ENCODE assay signal across 14 mouse cellular contexts in the genomic region with DNA sequence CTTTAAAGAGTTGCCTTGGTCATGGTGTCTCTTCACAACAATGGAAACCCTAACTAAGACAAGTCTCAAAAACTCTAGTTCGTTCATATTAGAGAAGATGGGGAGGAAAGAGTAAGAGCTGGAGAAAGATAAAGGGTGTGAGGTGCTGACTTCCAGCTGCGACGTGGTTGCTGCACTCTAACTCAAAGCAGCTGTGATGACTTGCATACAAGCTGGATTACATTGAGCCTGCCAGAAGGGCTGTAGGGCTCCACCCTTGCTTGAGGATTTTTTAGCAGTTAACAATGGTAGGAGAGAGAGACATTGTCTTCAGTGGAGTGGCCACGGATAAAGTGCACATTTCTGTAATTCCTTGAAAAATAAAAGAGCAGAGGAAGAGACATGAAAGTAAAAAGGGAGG. TPM values are rescaled to one million over a fixed set of nuclear protein-coding genes. Genes with fewer than 3 reads are reported as not detected.
DNase-seq lines count a peak whose midpoint lies in the region; ATAC-seq and TF ChIP-seq lines count a peak whose summit lies in the region.
"Had no signal": no experiment of that assay in that cellular context is flagged by ENCODE, and none has a peak within 500 bp of the region (broad histone marks: within the 10 kb centered on the region; RNA-seq: fewer than 3 reads in every experiment).

No protein-coding gene starts in this region.

- DNase-seq in heart, adult 2 months = peak in 1 of 2 experiments; percentile 55
- peak; percentile 43 for DNase-seq in R1 (ENCODE audit: low read depth, low spot score)
- DNase-seq in gastrocnemius, postnatal 14 days = peak; percentile 54
- DNase-seq in lung, postnatal 10 days = peak; percentile 80
- no peak for DNase-seq in layer of hippocampus, postnatal 10 days (ENCODE audit: low spot score in 2 of 2)
- no peak for DNase-seq in left cerebral cortex, adult 8-10 months (ENCODE audit: low spot score in 2 of 2)
- DNase-seq in left cerebral cortex, adult 2 months (ENCODE audit: extremely low spot score in 1 of 2, low spot score in 2 of 2) = no peak
- DNase-seq: cerebellum, postnatal 25 days; layer of hippocampus, adult 9-11 months; right cerebral cortex, postnatal 14 days had no signal

- no peak overlapping the region for H3K4me2 ChIP-seq in heart, embryonic 12.5 days
- H3K4me2 ChIP-seq: heart, embryonic 15.5 days; limb, embryonic 15.5 days had no signal

- H3K9me3 ChIP-seq in heart, embryonic 12.5 days (replicated peaks) = no peaks in the 10 kb centered on the region
- H3K9me3 ChIP-seq: heart, embryonic 15.5 days; limb, embryonic 15.5 days had no signal

- TF ChIP-seq POLR2A in heart, adult 2 months (IDR thresholded peaks at IDR 0.05; ENCODE audit: insufficient read depth, low read depth, low read length) = no peak

- intact Hi-C loops in heart, adult 2 months (cut with DNase I) = no loop called here
- intact Hi-C loops in gastrocnemius, postnatal 14 days (cut with DNase I; ENCODE audit: low total_unique reads) = no loop called here
- intact Hi-C loops in left cerebral cortex, adult 2 months (cut with DNase I) = no loop called here

- H3K27me3 ChIP-seq in heart, adult 2 months (ENCODE audit: control insufficient read depth, insufficient read depth, low read length) = no peaks in the 10 kb centered on the region
- H3K27me3 ChIP-seq in heart, embryonic 12.5 days (replicated peaks) = no peaks in the 10 kb centered on the region
- H3K27me3 ChIP-seq: heart, embryonic 15.5 days; limb, embryonic 15.5 days had no signal

- peaks cover 2% of the 10 kb centered on the region; the same call in 1 of the 2 replicates for H3K36me3 ChIP-seq in heart, adult 2 months (ENCODE audit: control insufficient read depth, insufficient read depth, low read length)
- H3K36me3 ChIP-seq in heart, embryonic 12.5 days = no peaks in the 10 kb centered on the region
- H3K36me3 ChIP-seq: heart, embryonic 15.5 days; limb, embryonic 15.5 days had no signal

- no peak for ATAC-seq in heart, embryonic 12.5 days (ENCODE audit: insufficient number of reproducible peaks, low FRiP score)

- peaks cover 7% of the 10 kb centered on the region for H3K4me1 ChIP-seq in heart, adult 2 months (ENCODE audit: control insufficient read depth, insufficient read depth, low read length)
- H3K4me1 ChIP-seq in heart, embryonic 12.5 days (replicated peaks) = peaks cover 2% of the 10 kb centered on the region; the same call in 1 of the 2 replicates
- H3K4me1 ChIP-seq: heart, embryonic 15.5 days; limb, embryonic 15.5 days had no signal

- no peak overlapping the region for H3K9ac ChIP-seq in heart, adult 2 months (ENCODE audit: low read depth, low read length)
- no peak overlapping the region for H3K9ac ChIP-seq in heart, embryonic 12.5 days
- H3K9ac ChIP-seq: heart, embryonic 15.5 days; limb, embryonic 15.5 days had no signal

- no peak for TF ChIP-seq CTCF in heart, adult 2 months (IDR thresholded peaks at IDR 0.05)
- no peak for TF ChIP-seq CTCF in left cerebral cortex, adult 2 months (IDR thresholded peaks at IDR 0.05)

- no peak overlapping the region for H3K4me3 ChIP-seq in heart, adult 2 months
- H3K4me3 ChIP-seq in heart, embryonic 12.5 days = no peak overlapping the region
- no peak overlapping the region for H3K4me3 ChIP-seq in left cerebral cortex, adult 2 months
- H3K4me3 ChIP-seq: erythroblast, embryonic 14.5 days; heart, embryonic 15.5 days; limb, embryonic 15.5 days had no signal

- no peaks in the 10 kb centered on the region for H3K79me2 ChIP-seq in heart, adult 2 months (replicated peaks; ENCODE audit: control insufficient read depth, insufficient read depth, low read length)

- H3K27ac ChIP-seq in heart, adult 2 months = peak overlapping the region; percentile 23; the same call in 1 of the 2 replicates
- no peak overlapping the region for H3K27ac ChIP-seq in heart, embryonic 12.5 days (ENCODE audit: poor library complexity, severe bottlenecking)
- no peak overlapping the region for H3K27ac ChIP-seq in left cerebral cortex, adult 2 months
- H3K27ac ChIP-seq: heart, embryonic 15.5 days; limb, embryonic 15.5 days had no signal

- WGBS in heart, adult 2 months = 34% methylated on average over 4 of the region's 4 CpGs
- 56% methylated on average over 4 of the region's 4 CpGs for WGBS in heart, embryonic 12.5 days

- peak; percentile 30; the same call in 1 of the 2 replicates for TF ChIP-seq EP300 in heart, adult 2 months (IDR thresholded peaks at IDR 0.05; ENCODE audit: insufficient read depth, low read depth, low read length)

RNA-seq across cellular contexts. Expression of gene Stard9, which starts 17.9 kb away (rescaled TPM):
- total RNA-seq in heart, adult 2 months (2021) = 1 to 10 TPM; 6.6 TPM
- 6.5 and 11.4 TPM in 2 replicates for polyA plus RNA-seq in heart, adult 2 months (2012; rRNA removed)
- polyA plus RNA-seq in heart, embryonic 12.5 days (2016; fragmentation: Nextera tagmentation; extraction: Ambion mirVana) = 3.2 and 4.0 TPM in 2 replicates
- total RNA-seq in gastrocnemius, postnatal 14 days (2021) = 1 to 10 TPM; 8.5 to 8.6 TPM
- total RNA-seq in layer of hippocampus, postnatal 10 days (2021) = 10 to 100 TPM; 11.0 to 12.5 TPM
- 10 to 100 TPM in 3 of 4 experiments, 1 to 10 TPM in 1; 9.9 to 11.5 (median 11.3) TPM for total RNA-seq in left cerebral cortex, adult 8-10 months (2022)
- 10 to 100 TPM; 10.1 to 10.8 TPM for total RNA-seq in left cerebral cortex, adult 2 months (2021)

RNA-seq across cellular contexts. Expression of gene Lrrc57, which starts 37.5 kb away (rescaled TPM):
- total RNA-seq in heart, adult 2 months (2021) = 10 to 100 TPM; 14.5 to 14.9 TPM
- polyA plus RNA-seq in heart, adult 2 months (2012; rRNA removed) = 12.1 and 21.1 TPM in 2 replicates
- polyA plus RNA-seq in heart, embryonic 12.5 days (2016; fragmentation: Nextera tagmentation; extraction: Ambion mirVana) = 18.7 and 20.5 TPM in 2 replicates
- 10 to 100 TPM; 10.3 to 13.2 TPM for total RNA-seq in gastrocnemius, postnatal 14 days (2021)
- 10 to 100 TPM; 25.3 to 25.8 TPM for total RNA-seq in layer of hippocampus, postnatal 10 days (2021)
- total RNA-seq in left cerebral cortex, adult 8-10 months (2022) = 10 to 100 TPM; 27.0 to 37.3 (median 29.3) TPM
- total RNA-seq in left cerebral cortex, adult 2 months (2021) = 10 to 100 TPM; 41.6 to 42.5 TPM

RNA-seq across cellular contexts. Expression of gene Haus2, which starts 37.6 kb away (rescaled TPM):
- 10 to 100 TPM in 1 of 2 experiments, 1 to 10 TPM in 1; 9.8 to 10.2 TPM for total RNA-seq in heart, adult 2 months (2021)
- 3.6 and 8.1 TPM in 2 replicates for polyA plus RNA-seq in heart, adult 2 months (2012; rRNA removed)
- 23.9 and 24.9 TPM in 2 replicates for polyA plus RNA-seq in heart, embryonic 12.5 days (2016; fragmentation: Nextera tagmentation; extraction: Ambion mirVana)
- 1 to 10 TPM; 6.5 to 6.6 TPM for total RNA-seq in gastrocnemius, postnatal 14 days (2021)
- total RNA-seq in layer of hippocampus, postnatal 10 days (2021) = 10 to 100 TPM; 17.5 to 18.4 TPM
- 10 to 100 TPM; 12.9 to 16.1 (median 14.1) TPM for total RNA-seq in left cerebral cortex, adult 8-10 months (2022)
- 10 to 100 TPM; 11.7 to 14.4 TPM for total RNA-seq in left cerebral cortex, adult 2 months (2021)

Comparison
In these comparisons a context has a peak if more than half of its experiments do, and no peak if none do; other contexts are left out.
1. DNase-seq: peak in R1 (single experiment), gastrocnemius, postnatal 14 days (single experiment) and lung, postnatal 10 days (single experiment); none in layer of hippocampus, postnatal 10 days (0 of 2), left cerebral cortex, adult 8-10 months (0 of 2) and left cerebral cortex, adult 2 months (0 of 2).